Comparison of ENCODE assay signal across 36 mouse cellular contexts in genomic region chr19:58952236-58952635, GRCm38 (mm10). TPM values are rescaled to one million over a fixed set of nuclear protein-coding genes. Genes with fewer than 3 reads are reported as not detected.
"Had no signal": no experiment of that assay in that cellular context is flagged by ENCODE, and none has a peak within 500 bp of the region (broad histone marks: within the 10 kb centered on the region; RNA-seq: fewer than 3 reads in every experiment).

No protein-coding gene starts in this region.

- H3K4me1 ChIP-seq: heart, embryonic 12.5 days; heart, embryonic 15.5 days; hindbrain, embryonic 10.5 days; hindbrain, embryonic 12.5 days; hindbrain, embryonic 13.5 days; hindbrain, embryonic 15.5 days; intestine, embryonic 15.5 days; kidney, embryonic 15.5 days had no signal

- ATAC-seq: hindbrain, embryonic 16.5 days; hindbrain, postnatal 0 days; inflammation-experienced regulatory T-cells, adult 6 months; intestine, embryonic 15.5 days; intestine, embryonic 16.5 days; intestine, postnatal 0 days had no signal

- H3K9ac ChIP-seq: heart, embryonic 12.5 days; heart, embryonic 13.5 days; heart, embryonic 15.5 days; hindbrain, embryonic 12.5 days; hindbrain, embryonic 13.5 days; hindbrain, embryonic 14.5 days; hindbrain, embryonic 15.5 days; intestine, embryonic 15.5 days; kidney, embryonic 15.5 days had no signal

- H3K36me3 ChIP-seq: heart, embryonic 12.5 days; heart, embryonic 13.5 days; heart, embryonic 15.5 days; hindbrain, embryonic 10.5 days; hindbrain, embryonic 12.5 days; hindbrain, embryonic 13.5 days; hindbrain, embryonic 15.5 days; intestine, embryonic 15.5 days; kidney, embryonic 15.5 days had no signal

- H3K4me3 ChIP-seq: heart, embryonic 12.5 days; heart, embryonic 13.5 days; heart, embryonic 15.5 days; hindbrain, embryonic 10.5 days; hindbrain, embryonic 12.5 days; hindbrain, embryonic 13.5 days; hindbrain, embryonic 15.5 days; intestine, embryonic 15.5 days; kidney, embryonic 15.5 days; layer of hippocampus, adult 2 months; left cerebral cortex, adult 2 months had no signal

- H3K9me3 ChIP-seq: heart, embryonic 12.5 days; heart, embryonic 13.5 days; heart, embryonic 15.5 days; hindbrain, embryonic 10.5 days; hindbrain, embryonic 12.5 days; hindbrain, embryonic 13.5 days; hindbrain, embryonic 15.5 days; intestine, embryonic 15.5 days; kidney, embryonic 15.5 days had no signal

- H3K27ac ChIP-seq: heart, embryonic 13.5 days; heart, embryonic 15.5 days; hindbrain, embryonic 10.5 days; hindbrain, embryonic 12.5 days; hindbrain, embryonic 13.5 days; hindbrain, embryonic 14.5 days; hindbrain, embryonic 15.5 days; hindbrain, postnatal 0 days; intestine, embryonic 15.5 days; kidney, embryonic 15.5 days; kidney, postnatal 0 days; layer of hippocampus, adult 2 months; left cerebral cortex, adult 2 months had no signal

- DNase-seq: heart, postnatal 10 days; heart, postnatal 14 days; heart, postnatal 4 days; kidney, adult 11 months; kidney, adult 18-20 months; kidney, adult 2 months; kidney, adult 8-10 months; kidney, adult 9 months; kidney, postnatal 10 days; kidney, postnatal 14 days; kidney, postnatal 25 days; kidney, postnatal 36 days; kidney, postnatal 4 days; layer of hippocampus, adult 9-11 months; layer of hippocampus, postnatal 36 days had no signal

- H3K4me2 ChIP-seq: heart, embryonic 12.5 days; heart, embryonic 13.5 days; heart, embryonic 15.5 days; hindbrain, embryonic 12.5 days; hindbrain, embryonic 13.5 days; hindbrain, embryonic 14.5 days; hindbrain, embryonic 15.5 days; intestine, embryonic 15.5 days; kidney, embryonic 15.5 days had no signal

RNA-seq across cellular contexts. Expression of gene Hspa12a, which starts 8.8 kb away (rescaled TPM):
- total RNA-seq: hematopoietic stem cell, adult 5-6 weeks had no signal

RNA-seq across cellular contexts. Expression of gene Eno4, which starts 9.0 kb away (rescaled TPM):
- total RNA-seq: heart, postnatal 14 days; heart, postnatal 25 days; heart, postnatal 4 days; hematopoietic stem cell, adult 5-6 weeks had no signal
- polyA plus RNA-seq: inflammation-experienced regulatory T-cells, adult 6 months; large intestine, adult 2 months had no signal
